Mouse (Mus musculus) gastrocnemius, adult 2 months (tissue): ENCODE measurements around the gene Clip1. TPM values are rescaled to one million over a fixed set of nuclear protein-coding genes. Genes with fewer than 3 reads are reported as not detected.

ENCODE experiments used
- DNase-seq: peaks from one replicate; pipeline ENCODE4 v3.0.0; 2022
- H3K27ac ChIP-seq: fragments of 200-600 bp; 2 replicates; pipeline ENCODE4 v1.8.1; 2022; ENCODE audit warnings: mild to moderate bottlenecking
- H3K4me3 ChIP-seq: fragments of 200-600 bp; 2 replicates; pipeline ENCODE4 v1.8.1; 2022; ENCODE audit warnings: mild to moderate bottlenecking, moderate library complexity
- CTCF ChIP-seq: fragments of 200-600 bp; IDR thresholded peaks from 2 replicates; pipeline ENCODE4 v1.8.1; 2022; ENCODE audit warnings: antibody characterized with exemption, mild to moderate bottlenecking, moderate library complexity
- intact Hi-C: fragments of 180-260 bp; cut with DNase I; formaldehyde crosslinking; loops from one replicate; pipeline ENCODE4 v1.15.1; 2025
- total RNA-seq, 2 experiments: library from RNA; stranded (reverse); gene quantifications; 2 replicates each; pipeline ENCODE4 v1.2.3; 2021

Clip1 gene
- total RNA-seq, 2 experiments from 2014 or later, result 286 to 331 TPM

GRCm38 (mm10) chr5:123561128-123561527 is 123.3 kb downstream of the Clip1 start:
- intact Hi-C loops, result no loop called here
- Histone ChIP-seq H3K27ac (no peak overlapping the region), H3K4me3 (no peak overlapping the region)
- DNase-seq, result no peak
- TF ChIP-seq CTCF, result no peak

- H3K27ac ChIP-seq, result no peak overlapping the region
- no peak for DNase-seq
- intact Hi-C loops, result no loop called here
- H3K4me3 ChIP-seq, result no peak overlapping the region
- no peak for TF ChIP-seq CTCF
Measured at GRCm38 (mm10) chr5:123559588-123559987, 124.8 kb downstream of the Clip1 start.

DNA sequence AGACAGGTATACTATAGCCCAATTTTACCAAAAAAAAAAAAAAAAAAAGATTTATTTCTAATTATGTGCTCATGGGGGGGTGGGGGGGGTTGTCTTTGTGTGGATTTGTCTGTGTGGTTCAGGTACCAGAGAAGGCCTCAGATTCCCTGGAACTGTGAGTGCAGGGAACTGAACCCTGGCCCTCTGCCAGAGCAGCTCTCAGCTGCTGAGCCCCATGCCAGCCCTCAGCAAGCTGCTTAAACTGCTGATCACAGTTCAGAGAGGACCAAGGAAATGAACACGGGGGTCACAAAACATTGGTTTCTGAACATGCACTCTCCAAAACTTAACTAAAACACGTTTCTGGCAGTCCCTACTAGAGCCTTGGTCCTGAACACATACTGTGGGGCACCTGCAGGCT is 128.0 kb downstream of the Clip1 start:
- no peak for TF ChIP-seq CTCF
- DNase-seq, result peak; percentile 87
- intact Hi-C loops, result no loop called here
- H3K4me3 ChIP-seq, result no peak overlapping the region
- no peak overlapping the region for H3K27ac ChIP-seq

- TF ChIP-seq CTCF, result no peak
- H3K27ac ChIP-seq, result no peak overlapping the region
- no peak for DNase-seq
- intact Hi-C loops, result no loop called here
- no peak overlapping the region for H3K4me3 ChIP-seq
Measured at GRCm38 (mm10) chr5:123555693-123556092, 128.7 kb downstream of the Clip1 start.

GRCm38 (mm10) chr5:123533801-123534200 is 150.6 kb downstream of the Clip1 start:
- no peak for DNase-seq

GRCm38 (mm10) chr5:123530056-123530455 is 154.4 kb downstream of the Clip1 start:
- DNase-seq, result no peak
- H3K4me3 ChIP-seq, result no peak overlapping the region
- no peak for TF ChIP-seq CTCF
- intact Hi-C loops, result no loop called here
- H3K27ac ChIP-seq, result no peak overlapping the region

More at GRCm38 (mm10) chr5:123533801-123534200, 150.6 kb downstream of the Clip1 start:
- no peak for TF ChIP-seq CTCF
- Histone ChIP-seq H3K27ac (no peak overlapping the region), H3K4me3 (no peak overlapping the region)
- intact Hi-C loops, result no loop called here

DNA sequence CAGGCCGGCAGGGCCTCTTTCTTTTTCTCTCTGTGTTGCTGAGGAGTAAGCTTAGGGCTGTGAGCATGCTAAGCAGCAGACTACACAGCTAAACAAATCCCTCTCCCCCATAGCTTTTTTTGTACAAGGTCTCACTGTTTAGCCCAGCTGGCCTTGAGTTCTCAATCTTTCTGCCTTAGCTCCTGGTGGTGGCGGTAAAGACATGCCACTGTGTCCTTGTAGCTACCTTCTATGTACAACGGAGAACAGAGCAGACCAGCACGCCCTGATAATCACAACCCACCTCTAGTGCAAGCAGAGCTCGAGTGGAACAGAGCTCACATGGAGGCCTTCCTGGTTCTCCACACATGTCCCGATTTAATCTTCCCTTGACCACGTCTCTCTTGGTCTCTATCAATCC is 155.8 kb downstream of the Clip1 start:
- intact Hi-C loops, result no loop called here
- no peak for DNase-seq
- TF ChIP-seq CTCF, result no peak
- Histone ChIP-seq H3K4me3 (no peak overlapping the region), H3K27ac (no peak overlapping the region)

Other genes starting within 250 kb of the Clip1 start
- not detected for gene Lrrc43, start 195.3 kb downstream of the Clip1 start, total RNA-seq
- gene Il31, start 195.1 kb downstream of the Clip1 start, total RNA-seq, result not detected
- gene B3gnt4, start 174.2 kb downstream of the Clip1 start, total RNA-seq, result not detected
- 10 to 100 TPM; 37.7 to 47.7 TPM for gene Diablo, start 160.4 kb downstream of the Clip1 start, total RNA-seq
- under 1 TPM in 1 of 2 experiments, not detected in 1; 0.36 TPM for gene Gm49027, start 159.1 kb downstream of the Clip1 start, total RNA-seq
- 10 to 100 TPM; 34.0 to 36.7 TPM for gene Vps33a, start 111.6 kb downstream of the Clip1 start, total RNA-seq
- gene Zcchc8, start 36.5 kb upstream of the Clip1 start, total RNA-seq, result 10 to 100 TPM; 17.1 to 22.0 TPM
- gene Rsrc2, start 64.8 kb upstream of the Clip1 start, total RNA-seq, result 10 to 100 TPM; 39.4 to 41.2 TPM
- gene Kntc1, start 65.1 kb upstream of the Clip1 start, total RNA-seq, result not detected
- not detected for gene Hcar2, start 180.9 kb upstream of the Clip1 start, total RNA-seq
- gene Hcar1, start 195.4 kb upstream of the Clip1 start, total RNA-seq, result under 1 TPM; 0.08 to 0.17 TPM
- gene Denr, start 222.6 kb upstream of the Clip1 start, total RNA-seq, result 10 to 100 TPM; 40.1 to 49.3 TPM
- gene Gm43518, start 242.8 kb upstream of the Clip1 start, total RNA-seq, result 1 to 10 TPM in 1 of 2 experiments, under 1 TPM in 1; 0.89 to 1.1 TPM
- under 1 TPM; 0.66 to 0.73 TPM for gene Ccdc62, start 246.1 kb upstream of the Clip1 start, total RNA-seq